Comparison of ENCODE assay signal across 8 mouse cellular contexts in the genomic region with DNA sequence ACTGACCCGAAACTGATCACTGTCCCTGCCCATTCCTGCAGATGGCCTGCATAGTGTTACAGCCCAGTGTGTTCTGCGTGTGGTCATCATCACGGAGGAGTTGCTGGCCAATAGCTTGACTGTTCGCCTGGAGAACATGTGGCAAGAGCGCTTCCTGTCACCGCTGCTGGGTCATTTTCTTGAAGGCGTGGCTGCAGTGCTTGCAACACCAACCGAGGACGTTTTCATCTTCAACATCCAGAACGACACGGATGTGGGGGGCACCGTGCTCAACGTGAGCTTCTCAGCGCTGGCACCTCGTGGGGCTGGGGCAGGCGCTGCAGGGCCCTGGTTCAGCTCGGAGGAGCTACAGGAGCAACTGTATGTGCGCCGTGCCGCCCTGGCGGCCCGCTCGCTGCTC. TPM values are rescaled to one million over a fixed set of nuclear protein-coding genes. Genes with fewer than 3 reads are reported as not detected.
DNase-seq lines count a peak whose midpoint lies in the region; ATAC-seq and TF ChIP-seq lines count a peak whose summit lies in the region.

No protein-coding gene starts in this region.

- no peaks in the 10 kb centered on the region for H3K36me3 ChIP-seq in heart, embryonic 10.5 days
- no peaks in the 10 kb centered on the region for H3K36me3 ChIP-seq in intestine, embryonic 14.5 days (ENCODE audit: control insufficient read depth, insufficient read depth, low read length)
- peaks cover 68% of the 10 kb centered on the region for H3K36me3 ChIP-seq in midbrain, embryonic 12.5 days

- H3K27ac ChIP-seq in heart, embryonic 10.5 days, result no peak overlapping the region
- H3K27ac ChIP-seq in bone marrow, adult 2 months (ENCODE audit: control insufficient read depth, insufficient read depth, low read depth, low read length, poor library complexity), result peak overlapping the region; percentile 87
- no peak overlapping the region for H3K27ac ChIP-seq in intestine, embryonic 14.5 days (ENCODE audit: low read depth)
- no peak overlapping the region for H3K27ac ChIP-seq in midbrain, embryonic 12.5 days (replicated peaks)

- H3K4me3 ChIP-seq in heart, embryonic 10.5 days, result peak overlapping the region; percentile 64
- H3K4me3 ChIP-seq in bone marrow, adult 2 months (replicated peaks; ENCODE audit: control insufficient read depth, low read depth, low read length), result peak overlapping the region; percentile 73
- peak overlapping the region; percentile 41 for H3K4me3 ChIP-seq in intestine, embryonic 14.5 days (ENCODE audit: low read depth, low read length)
- H3K4me3 ChIP-seq in midbrain, embryonic 12.5 days, result peak overlapping the region; percentile 42

- H3K4me1 ChIP-seq in heart, embryonic 10.5 days, result peaks cover 31% of the 10 kb centered on the region
- H3K4me1 ChIP-seq in bone marrow, adult 2 months (ENCODE audit: control insufficient read depth, insufficient read depth, low read length), result peaks cover 6% of the 10 kb centered on the region; the same call in 1 of the 2 replicates
- H3K4me1 ChIP-seq in intestine, embryonic 14.5 days (replicated peaks; ENCODE audit: control insufficient read depth, insufficient read depth, low read length), result peaks cover 10% of the 10 kb centered on the region
- peaks cover 46% of the 10 kb centered on the region for H3K4me1 ChIP-seq in midbrain, embryonic 12.5 days

- ATAC-seq in intestine, embryonic 14.5 days (replicated peaks; ENCODE audit: low FRiP score, low TSS enrichment, low read depth), result 0 out of 2 replicates have a peak, but pooled peaks have one; percentile 2
- ATAC-seq in midbrain, embryonic 12.5 days (ENCODE audit: low FRiP score, low read depth), result no peak

- no peak for TF ChIP-seq CTCF in bone marrow, adult 2 months (IDR thresholded peaks at IDR 0.05; ENCODE audit: control insufficient read depth, insufficient read depth, low read length)

- H3K9me3 ChIP-seq in heart, embryonic 10.5 days, result no peaks in the 10 kb centered on the region
- no peaks in the 10 kb centered on the region for H3K9me3 ChIP-seq in intestine, embryonic 14.5 days (ENCODE audit: control insufficient read depth, low read length)
- no peaks in the 10 kb centered on the region for H3K9me3 ChIP-seq in midbrain, embryonic 12.5 days

- 9% methylated on average over 23 of the region's 23 CpGs for WGBS in heart, embryonic 10.5 days
- WGBS in bone marrow, adult 2 months, result 1% methylated on average over 23 of the region's 23 CpGs
- 5% methylated on average over 23 of the region's 23 CpGs for WGBS in intestine, embryonic 14.5 days
- 8% methylated on average over 23 of the region's 23 CpGs for WGBS in midbrain, embryonic 12.5 days

- no peak for DNase-seq in heart, embryonic 10.5 days (ENCODE audit: low spot score)
- DNase-seq in heart, postnatal 25 days (ENCODE audit: low spot score), result no peak
- no peak for DNase-seq in intestine, embryonic 14.5 days (ENCODE audit: low spot score)
- no peak for DNase-seq in left cerebral cortex, postnatal 4 days
- DNase-seq in urinary bladder, postnatal 4 days (ENCODE audit: low spot score in 2 of 2), result no peak
- DNase-seq in layer of hippocampus, postnatal 10 days (ENCODE audit: low spot score in 2 of 2), result no peak

- peak; percentile 39; the same call in 1 of the 2 replicates for TF ChIP-seq POLR2A in bone marrow, adult 2 months (IDR thresholded peaks at IDR 0.05; ENCODE audit: borderline replicate concordance, control insufficient read depth, low read depth, low read length)

- H3K27me3 ChIP-seq in heart, embryonic 10.5 days (ENCODE audit: insufficient read depth, poor library complexity, severe bottlenecking), result peaks cover 84% of the 10 kb centered on the region
- H3K27me3 ChIP-seq in intestine, embryonic 14.5 days (replicated peaks; ENCODE audit: control insufficient read depth, insufficient read depth, low read length), result peaks cover 63% of the 10 kb centered on the region
- peaks cover 75% of the 10 kb centered on the region for H3K27me3 ChIP-seq in midbrain, embryonic 12.5 days

- H3K9ac ChIP-seq in intestine, embryonic 14.5 days (ENCODE audit: low read length), result no peak overlapping the region
- H3K9ac ChIP-seq in midbrain, embryonic 12.5 days (replicated peaks), result peak overlapping the region; percentile 34; the same call in 1 of the 2 replicates

- H3K4me2 ChIP-seq in intestine, embryonic 14.5 days (ENCODE audit: low read length), result peak overlapping the region; percentile 78
- H3K4me2 ChIP-seq in midbrain, embryonic 12.5 days (replicated peaks), result peak overlapping the region; percentile 73

- intact Hi-C loops in heart, postnatal 25 days (cut with DNase I), result no loop called here
- intact Hi-C loops in left cerebral cortex, postnatal 4 days (cut with DNase I), result no loop called here

RNA-seq across cellular contexts. Expression of a gene that starts 5.5 kb away (rescaled TPM):
- 0.13 and 0.26 TPM in 2 replicates for polyA plus RNA-seq in heart, embryonic 10.5 days (2016; fragmentation: Nextera tagmentation; extraction: Ambion mirVana)
- total RNA-seq in heart, postnatal 25 days (2021), result under 1 TPM; 0.03 to 0.23 TPM
- 5.3 and 14.9 TPM in 2 replicates for polyA plus RNA-seq in bone marrow, adult 2 months (2011; ENCODE audit: insufficient read depth, insufficient read length, low replicate concordance, missing spikeins)
- 1.3 and 2.1 TPM in 2 replicates for polyA plus RNA-seq in intestine, embryonic 14.5 days (2014; fragmentation: Nextera tagmentation; extraction: Ambion mirVana)
- 13.8 and 14.4 TPM in 2 replicates for polyA plus RNA-seq in midbrain, embryonic 12.5 days (2016; fragmentation: Nextera tagmentation; extraction: Ambion mirVana)
- 100 to 1,000 TPM; 103 to 112 TPM for total RNA-seq in left cerebral cortex, postnatal 4 days (2021)
- total RNA-seq in layer of hippocampus, postnatal 10 days (2021), result 10 to 100 TPM; 64.6 to 78.9 TPM

RNA-seq across cellular contexts. Expression of a gene that starts 21.4 kb away (rescaled TPM):
- polyA plus RNA-seq in heart, embryonic 10.5 days (2016; fragmentation: Nextera tagmentation; extraction: Ambion mirVana), result 5.4 and 9.3 TPM in 2 replicates
- 10 to 100 TPM; 27.4 to 28.7 TPM for total RNA-seq in heart, postnatal 25 days (2021)
- polyA plus RNA-seq in bone marrow, adult 2 months (2011; ENCODE audit: insufficient read depth, insufficient read length, low replicate concordance, missing spikeins), result 11.0 and 13.3 TPM in 2 replicates
- 13.5 and 14.8 TPM in 2 replicates for polyA plus RNA-seq in intestine, embryonic 14.5 days (2014; fragmentation: Nextera tagmentation; extraction: Ambion mirVana)
- polyA plus RNA-seq in midbrain, embryonic 12.5 days (2016; fragmentation: Nextera tagmentation; extraction: Ambion mirVana), result 10.2 and 10.5 TPM in 2 replicates
- 10 to 100 TPM; 22.8 to 27.4 TPM for total RNA-seq in left cerebral cortex, postnatal 4 days (2021)
- 10 to 100 TPM; 35.8 to 38.1 TPM for total RNA-seq in layer of hippocampus, postnatal 10 days (2021)

RNA-seq across cellular contexts. Expression of a gene that starts 23.5 kb away (rescaled TPM):
- 9.2 and 10.8 TPM in 2 replicates for polyA plus RNA-seq in heart, embryonic 10.5 days (2016; fragmentation: Nextera tagmentation; extraction: Ambion mirVana)
- 1 to 10 TPM; 7.9 to 8.3 TPM for total RNA-seq in heart, postnatal 25 days (2021)
- polyA plus RNA-seq in bone marrow, adult 2 months (2011; ENCODE audit: insufficient read depth, insufficient read length, low replicate concordance, missing spikeins), result 10.0 and 13.4 TPM in 2 replicates
- 14.3 and 15.3 TPM in 2 replicates for polyA plus RNA-seq in intestine, embryonic 14.5 days (2014; fragmentation: Nextera tagmentation; extraction: Ambion mirVana)
- 17.0 and 20.1 TPM in 2 replicates for polyA plus RNA-seq in midbrain, embryonic 12.5 days (2016; fragmentation: Nextera tagmentation; extraction: Ambion mirVana)
- 10 to 100 TPM; 28.9 to 35.9 TPM for total RNA-seq in left cerebral cortex, postnatal 4 days (2021)
- 10 to 100 TPM; 40.7 to 43.4 TPM for total RNA-seq in layer of hippocampus, postnatal 10 days (2021)

RNA-seq across cellular contexts. Expression of a gene that starts 48.0 kb away (rescaled TPM):
- polyA plus RNA-seq in heart, embryonic 10.5 days (2016; fragmentation: Nextera tagmentation; extraction: Ambion mirVana), result 48.1 and 63.9 TPM in 2 replicates
- 10 to 100 TPM; 21.1 to 26.4 TPM for total RNA-seq in heart, postnatal 25 days (2021)
- 28.0 and 37.3 TPM in 2 replicates for polyA plus RNA-seq in bone marrow, adult 2 months (2011; ENCODE audit: insufficient read depth, insufficient read length, low replicate concordance, missing spikeins)
- polyA plus RNA-seq in intestine, embryonic 14.5 days (2014; fragmentation: Nextera tagmentation; extraction: Ambion mirVana), result 107 and 110 TPM in 2 replicates
- 137 and 141 TPM in 2 replicates for polyA plus RNA-seq in midbrain, embryonic 12.5 days (2016; fragmentation: Nextera tagmentation; extraction: Ambion mirVana)
- 100 to 1,000 TPM; 188 to 206 TPM for total RNA-seq in left cerebral cortex, postnatal 4 days (2021)
- 100 to 1,000 TPM; 180 to 190 TPM for total RNA-seq in layer of hippocampus, postnatal 10 days (2021)
